Mouse (Mus musculus) left cerebral cortex, postnatal 10 days (tissue): ENCODE results near the gene Sftpa1. TPM values are rescaled to one million over a fixed set of nuclear protein-coding genes. Genes with fewer than 3 reads are reported as not detected.

Experiments used
- DNase-seq, 2 experiments: peaks; one replicate each; pipeline ENCODE4 v3.0.0; 2021 to 2022; ENCODE audit warnings: low spot score in 2 of 2, mixed read lengths in 1 of 2; ENCODE audit errors: extremely low spot score in 1 of 2
- intact Hi-C: fragments of 180-260 bp; cut with DNase I; formaldehyde crosslinking; loops from one replicate; pipeline ENCODE4 v1.15.1; 2025
- total RNA-seq, 2 experiments: library from RNA; stranded (reverse); gene quantifications; 2 replicates each; pipeline ENCODE4 v1.2.3; 2021

Gene Sftpa1
- total RNA-seq = not detected

- intact Hi-C loops = no loop called here
- DNase-seq = no peak
These were observed at the start of gene Sftpa1 for GRCm38 (mm10) chr14:41131540-41131939. Gene Sftpa1, plus strand, starts transcription at chr14:41131782.

GRCm38 (mm10) chr14:41082408-41082807 is 49.2 kb upstream of the Sftpa1 start:
- intact Hi-C loops = no loop called here
- no peak for DNase-seq

DNA sequence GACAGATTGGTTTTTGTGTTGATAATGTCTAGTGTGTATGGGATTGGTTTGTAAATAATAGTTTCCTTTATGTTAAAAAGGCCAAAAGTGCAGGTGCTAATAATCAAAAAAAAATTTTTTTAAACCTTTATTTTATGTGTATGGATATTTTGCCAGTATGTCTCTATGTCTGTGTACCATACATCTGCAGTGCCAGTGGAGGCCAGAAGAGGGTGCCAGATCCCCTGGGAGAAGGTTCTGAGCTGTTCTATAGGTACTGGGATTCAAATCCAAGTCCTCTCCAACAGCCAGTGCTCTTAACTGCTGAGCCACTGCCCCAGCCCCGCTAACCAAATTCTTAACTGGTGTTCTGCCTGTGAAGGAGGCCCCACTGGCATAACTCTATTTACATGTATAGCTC is 44.1 kb upstream of the Sftpa1 start:
- intact Hi-C loops = no loop called here

DNA sequence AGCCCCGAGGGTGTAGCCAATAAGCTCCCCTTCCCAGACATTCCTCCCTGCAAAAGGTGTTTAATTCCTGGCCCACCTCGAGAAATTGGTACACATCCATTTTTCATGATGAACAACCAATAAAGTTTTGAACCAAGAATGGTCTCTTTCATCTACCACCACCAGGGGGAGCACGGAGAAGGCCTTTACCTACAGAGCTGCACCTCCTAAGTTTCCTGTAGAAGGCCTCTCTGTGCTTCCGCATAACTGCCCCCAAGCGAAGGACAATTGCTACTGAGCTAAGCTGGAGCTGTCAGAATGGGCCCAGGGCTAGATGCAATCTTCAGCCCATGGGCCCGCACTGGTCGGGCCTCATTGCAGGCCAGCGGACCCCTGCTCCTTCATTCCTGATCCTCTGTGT is 40.8 kb upstream of the Sftpa1 start:
- intact Hi-C loops = no loop called here
- no peak for DNase-seq

More for the DNA sequence above, 44.1 kb upstream of the Sftpa1 start:
- DNase-seq = no peak

GRCm38 (mm10) chr14:41094114-41094513 is 37.5 kb upstream of the Sftpa1 start:
- intact Hi-C loops = no loop called here
- no peak for DNase-seq

- DNase-seq = no peak
- intact Hi-C loops = no loop called here
These were observed 35.2 kb upstream of the Sftpa1 start for GRCm38 (mm10) chr14:41096296-41096860.

DNA sequence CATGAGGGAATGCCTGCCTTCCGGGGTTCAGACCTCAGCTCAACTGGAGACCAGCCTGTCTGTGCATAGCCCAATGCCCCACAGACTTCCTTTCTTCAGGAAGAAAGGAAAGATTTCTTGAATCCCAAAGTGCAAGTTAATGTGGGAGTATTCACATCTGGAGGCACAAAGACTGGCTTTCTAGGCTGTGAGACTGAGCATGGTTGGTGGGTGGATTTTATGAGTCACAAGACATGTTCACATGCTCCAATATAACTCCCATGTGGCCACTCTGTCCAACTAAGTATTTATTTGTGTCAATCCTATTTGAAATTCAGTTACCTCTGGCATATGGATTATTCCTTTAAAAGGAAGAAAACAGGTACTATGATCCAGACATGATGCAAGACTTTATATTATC is 32.9 kb upstream of the Sftpa1 start:
- DNase-seq = no peak
- intact Hi-C loops = no loop called here

GRCm38 (mm10) chr14:41100712-41101111 is 30.9 kb upstream of the Sftpa1 start:
- DNase-seq = no peak
- intact Hi-C loops = no loop called here

- no peak for DNase-seq
These were observed 30.3 kb upstream of the Sftpa1 start for GRCm38 (mm10) chr14:41101242-41101641.

DNA sequence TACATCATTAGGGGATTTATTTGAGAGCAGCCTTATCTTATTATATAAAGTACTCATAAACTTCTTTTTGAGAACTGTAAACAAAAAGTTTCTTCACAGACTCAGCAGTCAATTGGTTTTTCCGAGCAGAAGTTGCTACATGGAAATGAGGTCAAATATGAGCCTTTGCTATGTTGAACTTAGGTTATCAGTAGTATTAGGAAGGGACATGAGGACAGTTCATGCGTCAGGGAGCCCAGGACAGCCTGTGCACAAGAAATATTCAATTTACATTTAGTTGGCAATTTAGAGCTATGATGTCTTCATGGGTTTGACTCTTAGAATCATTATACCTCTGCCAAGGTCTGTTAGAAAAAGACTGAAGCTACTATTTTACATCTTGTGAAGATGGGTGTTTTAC is 29.3 kb upstream of the Sftpa1 start:
- intact Hi-C loops = no loop called here
- no peak for DNase-seq

More at GRCm38 (mm10) chr14:41101242-41101641, 30.3 kb upstream of the Sftpa1 start:
- intact Hi-C loops = no loop called here

DNA sequence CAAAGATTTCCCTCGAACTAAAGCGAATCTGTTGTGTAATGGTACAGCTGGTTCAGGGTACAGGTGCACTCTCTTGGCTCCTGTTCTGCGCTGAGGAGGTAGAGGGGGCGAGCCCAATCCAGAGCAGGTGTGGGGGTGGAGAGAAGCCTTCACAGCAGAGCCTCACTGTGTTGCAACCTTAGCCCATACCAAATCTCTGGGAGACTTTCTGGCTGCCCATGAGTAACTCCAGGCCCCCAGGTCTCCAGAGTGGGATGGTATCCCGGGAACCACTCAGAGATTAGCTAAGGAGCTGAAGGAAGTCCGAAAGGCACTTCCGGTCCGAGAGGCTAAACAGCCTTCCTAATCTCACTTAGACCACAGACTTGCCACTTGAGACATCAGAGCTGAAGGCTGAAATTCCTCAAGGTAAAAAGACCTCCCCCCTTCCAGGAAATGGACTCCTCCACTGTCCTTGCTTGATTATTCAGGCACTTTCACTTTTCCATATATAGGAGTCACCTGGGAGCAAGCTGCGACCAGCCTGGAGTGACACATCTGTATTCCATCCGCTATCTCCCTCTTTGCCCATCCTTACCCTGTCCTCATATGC is 26.6 kb upstream of the Sftpa1 start, which contains the start of gene Mat1a:
Mat1a (plus strand) TSS at position 183 of the 592 bp plus-strand sequence.
- intact Hi-C loops = no loop called here
- no peak for DNase-seq

- intact Hi-C loops = no loop called here
These were observed 20.4 kb upstream of the Sftpa1 start for GRCm38 (mm10) chr14:41111031-41111668.

DNA sequence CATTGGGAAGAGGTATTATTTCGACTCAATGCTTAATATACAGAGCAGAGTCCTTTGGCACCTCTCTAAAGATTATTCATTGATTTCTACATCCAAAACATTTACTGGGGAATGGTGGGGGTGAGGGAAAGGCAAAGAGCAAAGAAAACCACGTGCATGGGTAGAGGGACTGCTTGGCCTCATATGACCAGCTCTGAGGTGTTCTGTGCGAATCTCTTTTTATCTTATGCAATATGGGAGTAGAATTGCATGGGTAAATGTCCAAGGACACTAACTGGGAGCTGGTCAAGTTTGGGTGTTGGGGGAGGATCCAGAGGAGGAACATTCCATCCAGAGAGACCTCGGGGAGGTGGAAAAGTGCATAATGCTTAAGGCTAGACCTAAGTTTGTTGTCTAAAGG is 18.6 kb upstream of the Sftpa1 start:
- no peak for DNase-seq
- intact Hi-C loops = no loop called here

More at GRCm38 (mm10) chr14:41111031-41111668, 20.4 kb upstream of the Sftpa1 start:
- no peak for DNase-seq

DNA sequence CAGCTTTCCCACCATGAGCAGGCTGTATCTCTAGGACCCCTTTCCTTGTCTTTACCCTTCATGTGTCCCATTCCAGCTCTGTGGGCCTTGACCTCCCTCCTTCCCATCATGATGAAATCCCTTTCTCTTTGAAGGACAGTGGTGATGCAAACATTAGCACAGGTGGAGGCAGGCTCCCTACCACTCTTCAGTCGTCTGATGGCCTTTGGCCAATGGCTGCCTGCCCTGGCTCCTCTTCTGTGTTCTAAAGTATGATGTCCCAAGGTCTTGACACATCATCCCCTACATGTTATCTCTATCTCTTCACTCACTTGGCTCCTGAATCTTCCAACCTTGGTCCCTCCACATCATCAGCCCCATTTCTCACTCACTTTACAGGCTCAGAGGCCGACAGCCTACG is 15.3 kb upstream of the Sftpa1 start:
- intact Hi-C loops = no loop called here
- DNase-seq = no peak

DNA sequence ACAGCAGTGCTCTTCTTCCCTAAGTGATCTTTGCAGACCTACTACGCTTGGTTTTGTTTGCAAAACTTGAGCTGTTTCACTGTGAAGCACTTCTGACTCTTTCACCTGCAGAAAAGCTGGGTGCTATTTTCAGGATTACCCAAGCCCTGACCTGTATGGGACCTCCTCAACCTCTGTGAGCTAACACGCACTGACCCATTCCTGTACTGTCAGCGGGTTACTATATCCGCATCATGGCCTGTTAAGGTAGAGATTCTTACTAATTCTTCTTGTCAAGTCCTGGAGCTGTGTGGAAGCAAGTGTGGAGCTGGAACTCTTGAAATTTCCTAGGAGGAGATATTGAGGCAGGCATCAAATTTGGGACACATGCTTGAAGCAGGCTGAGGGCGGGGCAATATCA is 6.9 kb upstream of the Sftpa1 start:
- DNase-seq = no peak
- intact Hi-C loops = no loop called here

GRCm38 (mm10) chr14:41127997-41128396 is 3.6 kb upstream of the Sftpa1 start:
- intact Hi-C loops = no loop called here
- DNase-seq = peak in 1 of 2 experiments; percentile 36

GRCm38 (mm10) chr14:41137006-41137405 is 5.4 kb downstream of the Sftpa1 start:
- intact Hi-C loops = no loop called here
- no peak for DNase-seq

GRCm38 (mm10) chr14:41140686-41141085 is 9.1 kb downstream of the Sftpa1 start:
- intact Hi-C loops = no loop called here
- no peak for DNase-seq

DNA sequence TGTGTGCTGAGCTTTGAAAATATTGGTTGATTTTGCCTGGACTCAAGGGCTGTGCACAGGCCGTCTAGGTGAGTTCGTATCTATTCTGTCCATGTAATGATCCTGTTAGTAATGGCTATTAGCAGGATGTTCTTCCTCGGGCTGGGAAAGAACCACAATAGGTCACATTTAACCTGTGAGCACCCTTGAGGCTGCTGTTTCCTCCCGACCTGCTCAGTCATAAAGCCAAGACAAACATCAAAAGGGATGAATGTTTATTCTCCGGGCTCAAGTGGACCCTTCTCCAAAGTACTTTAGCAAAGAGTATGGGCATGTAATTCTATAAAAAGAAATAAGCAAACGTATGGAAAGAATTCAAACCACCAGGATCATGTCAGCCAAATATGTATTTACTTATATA is 14.5 kb downstream of the Sftpa1 start:
- intact Hi-C loops = no loop called here

GRCm38 (mm10) chr14:41146922-41147321 is 15.3 kb downstream of the Sftpa1 start:
- intact Hi-C loops = no loop called here

More for the DNA sequence above, 14.5 kb downstream of the Sftpa1 start:
- DNase-seq = no peak

More at GRCm38 (mm10) chr14:41146922-41147321, 15.3 kb downstream of the Sftpa1 start:
- DNase-seq = no peak
